Mouse (Mus musculus) liver, embryonic 11.5 days (tissue): ENCODE data around the gene Zfp870. TPM values are rescaled to one million over a fixed set of nuclear protein-coding genes. Genes with fewer than 3 reads are reported as not detected.

ENCODE experiments used
- ATAC-seq: fragments of 200-750 bp; cut with Nextera tagmentation; replicated peaks from 2 replicates; pipeline ENCODE4 v1.8.0; 2017; ENCODE audit warnings: moderate number of reproducible peaks, mild to moderate bottlenecking, moderate TSS enrichment, moderate library complexity; ENCODE audit not compliant: low FRiP score
- DNase-seq: peaks from one replicate; pipeline ENCODE4 v3.0.0-alpha.2; 2017; ENCODE audit warnings: low spot score
- H3K27ac ChIP-seq: fragments of 300-500 bp; sonication (generic); 2 replicates; pipeline ENCODE4 v1.5.1; 2014; ENCODE audit warnings: mild to moderate bottlenecking, low read depth, low read length, control low read depth
- H3K27me3 ChIP-seq: fragments of 300-500 bp; sonication (generic); replicated peaks from 2 replicates; pipeline ENCODE4 v1.6.1; 2014; ENCODE audit warnings: low read length, mixed read lengths; ENCODE audit not compliant: control insufficient read depth, insufficient read depth
- H3K36me3 ChIP-seq: fragments of 300-500 bp; sonication (generic); 2 replicates; pipeline ENCODE4 v1.6.1; 2014; ENCODE audit warnings: mild to moderate bottlenecking, low read length, moderate library complexity, mixed read lengths; ENCODE audit not compliant: control insufficient read depth, insufficient read depth
- H3K4me1 ChIP-seq: fragments of 300-500 bp; sonication (generic); replicated peaks from 2 replicates; pipeline ENCODE4 v1.6.1; 2014; ENCODE audit warnings: low read length, mixed read lengths; ENCODE audit not compliant: control insufficient read depth, insufficient read depth
- H3K4me2 ChIP-seq: fragments of 300-500 bp; sonication (generic); 2 replicates; pipeline ENCODE4 v1.6.1; 2014; ENCODE audit warnings: mild to moderate bottlenecking, control low read depth, moderate library complexity
- H3K4me3 ChIP-seq: fragments of 300-500 bp; sonication (generic); 2 replicates; pipeline ENCODE4 v1.5.1; 2014; ENCODE audit warnings: low read depth, low read length, control low read depth
- H3K9ac ChIP-seq: fragments of 300-500 bp; sonication (generic); 2 replicates; pipeline ENCODE4 v1.6.1; 2014; ENCODE audit warnings: low read depth, low read length, control low read depth
- H3K9me3 ChIP-seq: fragments of 300-500 bp; sonication (generic); 2 replicates; pipeline ENCODE4 v1.6.1; 2016; ENCODE audit warnings: low read length, inconsistent platforms, mixed read lengths; ENCODE audit not compliant: control insufficient read depth
- WGBS: fragments of 180-500 bp; shearing (Covaris S2); extraction: QIAGEN DNeasy Blood & Tissue Kit; methylation state at CpG from one replicate; pipeline ENCODE4 v1.1.7; 2014; 5-methylcytosine and 5-hydroxymethylcytosine counted together
- polyA plus RNA-seq: library from polyadenylated mRNA; unstranded; fragments of >200 nt; fragmentation: Nextera tagmentation; extraction: Ambion mirVana; gene quantifications from 2 replicates; pipeline ENCODE4 v1.2.1, GENCODE M21; 2014

The Zfp870 gene
- polyA plus RNA-seq, result 2.6 and 4.8 TPM in 2 replicates

DNA sequence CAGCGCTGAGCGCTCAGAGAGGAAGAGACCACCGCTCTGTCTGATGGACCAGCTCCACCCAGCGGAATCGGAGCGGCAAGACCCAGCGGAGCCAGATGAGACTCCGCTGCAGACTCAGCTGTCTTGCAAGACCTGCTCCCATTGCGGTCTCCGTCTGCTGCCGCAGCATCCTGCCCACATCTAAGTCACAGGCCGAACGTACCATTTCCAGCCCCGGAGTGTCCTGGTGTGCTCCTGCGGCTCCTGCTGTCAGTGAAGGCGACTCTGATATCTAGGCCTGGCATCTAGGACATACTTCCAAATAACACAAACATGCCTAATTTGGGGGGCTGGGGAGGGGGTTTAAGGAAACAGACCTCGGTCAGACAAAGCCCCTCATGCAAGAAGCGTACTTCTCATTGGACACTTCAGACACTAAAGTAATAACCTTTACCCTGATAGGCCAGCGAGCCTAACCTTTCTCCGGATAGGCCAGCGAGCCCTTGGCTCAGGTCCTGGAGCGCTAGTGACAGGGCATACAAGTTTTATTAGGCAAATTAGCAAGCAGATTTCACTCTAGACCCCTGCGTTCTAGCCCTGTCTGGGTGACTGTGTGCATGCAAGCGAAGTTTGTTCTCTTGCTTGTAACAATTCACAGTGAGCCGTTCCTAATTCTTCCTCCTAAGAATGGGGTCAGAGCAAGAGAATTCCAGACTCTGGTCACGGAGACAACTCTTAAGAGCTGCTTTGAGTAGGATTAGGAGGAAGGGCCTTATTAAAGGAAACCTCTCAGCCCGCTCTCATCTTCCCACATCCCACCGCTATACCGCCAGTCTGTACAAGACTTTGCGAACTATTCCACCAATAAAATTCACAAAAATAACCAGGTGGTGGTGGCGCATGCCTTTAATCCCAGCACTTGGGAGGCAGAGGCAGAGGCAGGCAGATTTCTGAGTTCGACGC lies at the start of gene Zfp870:
Zfp870 (minus strand) TSS at position 404 of the 942 bp plus-strand sequence.
- H3K36me3 ChIP-seq, result no peaks in the 10 kb centered on the region
- no peaks in the 10 kb centered on the region for H3K27me3 ChIP-seq
- H3K9me3 ChIP-seq, result no peaks in the 10 kb centered on the region
- peak within 1 kb of the TSS; percentile 83 for H3K4me2 ChIP-seq
- DNase-seq (peak; percentile 80), ATAC-seq (peak; percentile 96)
- WGBS, result 14% methylated on average over 33 of the region's 33 CpGs
- peaks cover 9% of the 10 kb centered on the region for H3K4me1 ChIP-seq
- H3K4me3 ChIP-seq, result peak within 1 kb of the TSS; percentile 85
- H3K27ac ChIP-seq, result peak within 1 kb of the TSS; percentile 43; the same call in 1 of the 2 replicates
- H3K9ac ChIP-seq, result peak within 1 kb of the TSS; percentile 86

DNA sequence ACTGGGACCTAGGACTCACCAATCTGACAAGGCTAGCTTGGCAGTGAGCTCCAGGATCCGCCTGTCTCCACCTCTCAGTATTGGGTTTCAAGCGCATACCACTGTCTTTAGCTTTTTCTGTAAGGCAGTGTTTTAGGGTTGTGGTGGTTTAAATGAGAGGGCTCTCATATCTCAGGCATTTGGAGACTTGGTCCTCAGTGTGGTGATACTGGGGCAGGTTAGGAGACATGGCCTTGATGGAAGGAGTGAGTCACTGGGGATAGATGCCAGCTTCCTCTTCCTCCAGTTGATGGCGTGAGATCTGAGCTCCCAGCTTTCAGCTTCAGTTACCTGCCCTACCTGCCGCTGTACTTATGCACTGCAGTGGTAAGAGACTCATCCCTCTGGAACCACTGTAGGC lies 48.4 kb upstream of the Zfp870 start:
- H3K27me3 ChIP-seq, result no peaks in the 10 kb centered on the region
- no peak overlapping the region for H3K27ac ChIP-seq
- no peak overlapping the region for H3K4me3 ChIP-seq
- ATAC-seq, result no peak
- no peaks in the 10 kb centered on the region for H3K9me3 ChIP-seq
- 77% methylated on average over 4 of the region's 4 CpGs for WGBS
- no peaks in the 10 kb centered on the region for H3K36me3 ChIP-seq
- no peak overlapping the region for H3K9ac ChIP-seq
- no peak overlapping the region for H3K4me2 ChIP-seq
- no peaks in the 10 kb centered on the region for H3K4me1 ChIP-seq
- no peak for DNase-seq

DNA sequence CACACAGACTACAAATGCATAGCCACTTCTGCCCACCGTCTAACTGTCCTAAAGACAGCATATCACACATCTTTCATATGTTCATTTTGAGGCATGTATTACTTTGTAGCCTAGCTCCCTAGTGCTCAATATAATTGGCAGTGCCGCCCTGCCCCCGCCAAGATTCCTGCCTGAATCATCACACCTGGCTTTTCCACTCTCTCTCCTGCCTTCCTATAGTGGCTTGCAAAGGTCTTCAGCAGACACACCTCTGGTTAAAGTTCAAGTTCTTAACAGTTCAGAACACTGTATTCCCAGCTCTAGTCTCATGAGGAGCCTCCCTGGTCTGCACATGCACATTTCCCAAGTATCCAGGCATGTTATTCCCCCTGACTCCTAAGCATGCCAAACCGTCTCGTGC lies 36.4 kb upstream of the Zfp870 start:
- no peaks in the 10 kb centered on the region for H3K36me3 ChIP-seq
- WGBS, result 81% methylated on average over 5 of the region's 5 CpGs

DNA sequence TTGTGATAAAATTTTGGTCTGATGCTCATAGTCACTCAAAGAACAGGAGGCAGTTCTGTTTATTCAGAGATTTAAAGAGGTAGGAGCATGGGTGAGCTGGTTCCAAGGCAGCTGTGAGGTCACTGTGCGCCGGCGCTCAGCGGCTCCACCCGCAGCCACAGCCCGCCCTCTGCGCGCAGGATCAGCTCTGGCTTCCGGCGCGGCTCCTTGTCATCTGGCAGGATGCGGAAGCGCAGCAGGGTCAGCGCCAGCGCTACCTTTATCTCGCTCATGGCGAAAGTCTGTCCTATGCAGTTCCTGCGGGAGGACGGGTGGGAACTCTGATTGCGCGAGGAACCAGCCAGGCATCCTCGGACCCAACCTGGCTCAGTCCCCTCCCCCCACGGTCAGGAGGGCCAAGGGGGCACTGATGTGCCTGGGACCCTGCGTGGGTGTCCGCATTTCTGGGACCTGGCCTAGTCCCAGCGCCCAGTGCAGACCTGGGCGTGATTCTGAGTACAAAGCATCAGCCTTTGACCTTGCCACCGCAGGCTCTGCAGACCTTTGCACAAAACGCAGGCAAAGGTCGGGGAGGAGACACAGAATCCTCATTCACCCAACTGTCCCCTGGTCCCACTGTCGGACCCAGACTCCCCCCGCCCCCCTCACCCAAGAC lies 33.3 kb upstream of the Zfp870 start:
- peak overlapping the region; percentile 77 for H3K4me2 ChIP-seq
- DNase-seq (peak; percentile 80), ATAC-seq (peak; percentile 86)
- H3K9me3 ChIP-seq, result no peaks in the 10 kb centered on the region
- no peaks in the 10 kb centered on the region for H3K27me3 ChIP-seq
- no peaks in the 10 kb centered on the region for H3K36me3 ChIP-seq
- peak overlapping the region; percentile 68 for H3K9ac ChIP-seq
- peak overlapping the region; percentile 57 for H3K4me3 ChIP-seq
- 13% methylated on average over 32 of the region's 32 CpGs for WGBS
- no peaks in the 10 kb centered on the region; the same call in 1 of the 2 replicates for H3K4me1 ChIP-seq
- 0 out of 2 replicates have a peak overlapping the region, but pooled peaks have one; percentile 30 for H3K27ac ChIP-seq

More for the DNA sequence above, 36.4 kb upstream of the Zfp870 start:
- H3K9ac ChIP-seq, result no peak overlapping the region
- ATAC-seq, result no peak
- no peak for DNase-seq
- no peak overlapping the region for H3K27ac ChIP-seq
- H3K9me3 ChIP-seq, result no peaks in the 10 kb centered on the region
- no peaks in the 10 kb centered on the region; the same call in 1 of the 2 replicates for H3K4me1 ChIP-seq
- no peaks in the 10 kb centered on the region for H3K27me3 ChIP-seq
- H3K4me2 ChIP-seq, result no peak overlapping the region
- H3K4me3 ChIP-seq, result no peak overlapping the region

DNA sequence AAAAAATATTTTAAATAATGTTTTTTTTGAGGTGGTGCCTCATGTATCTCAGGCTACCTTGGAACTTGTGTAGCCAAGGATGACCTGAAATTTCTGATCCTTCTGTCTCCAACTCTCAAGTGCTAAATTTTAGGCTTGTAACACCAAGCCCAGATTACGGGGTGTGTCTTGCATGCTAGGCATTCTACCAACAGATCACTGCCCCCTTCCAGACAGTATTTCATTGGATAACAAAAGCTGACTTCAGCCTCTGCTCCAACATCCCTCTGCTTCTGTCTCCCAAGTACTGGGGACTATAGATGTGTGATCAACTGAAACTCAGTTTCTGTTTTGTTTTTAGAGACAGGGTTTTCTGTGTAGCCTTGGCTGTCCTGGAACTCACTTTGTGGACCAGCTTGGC lies 32.2 kb upstream of the Zfp870 start:
- no peak overlapping the region for H3K9ac ChIP-seq
- no peak overlapping the region for H3K4me3 ChIP-seq
- WGBS, result 88% methylated on average over 1 of the region's 1 CpGs
- no peak overlapping the region for H3K27ac ChIP-seq
- H3K36me3 ChIP-seq, result no peaks in the 10 kb centered on the region
- H3K4me2 ChIP-seq, result no peak overlapping the region
- no peaks in the 10 kb centered on the region for H3K9me3 ChIP-seq
- DNase-seq (no peak), ATAC-seq (no peak)
- no peaks in the 10 kb centered on the region; the same call in 1 of the 2 replicates for H3K4me1 ChIP-seq
- no peaks in the 10 kb centered on the region for H3K27me3 ChIP-seq

DNA sequence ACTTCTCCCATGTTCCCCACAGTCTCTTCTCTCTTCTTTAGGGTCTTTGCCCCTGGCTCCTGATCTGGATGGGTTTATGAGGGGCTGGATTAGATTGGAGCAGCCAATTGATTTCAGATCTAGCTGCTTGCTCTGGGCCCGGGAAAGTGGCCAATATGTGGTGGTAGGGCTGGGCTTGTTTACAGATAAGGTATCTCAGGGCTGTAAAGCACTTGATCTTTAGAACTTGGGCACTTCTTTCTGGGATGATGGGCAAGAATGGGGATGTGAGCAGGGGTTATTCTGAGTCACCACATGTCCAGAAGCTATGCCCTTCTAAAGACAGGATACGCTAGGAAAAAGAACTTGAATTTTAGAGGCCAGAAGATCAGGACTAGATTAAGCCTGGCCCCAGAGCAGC lies 27.7 kb upstream of the Zfp870 start:
- ATAC-seq (no peak), DNase-seq (no peak)
- Histone ChIP-seq H3K9me3 (no peaks in the 10 kb centered on the region), H3K36me3 (no peaks in the 10 kb centered on the region), H3K4me2 (no peak overlapping the region), H3K27ac (no peak overlapping the region), H3K27me3 (0 out of 2 replicates have a peak, but pooled peaks cover 2% of the 10 kb centered on the region), H3K9ac (no peak overlapping the region), H3K4me3 (no peak overlapping the region), H3K4me1 (no peaks in the 10 kb centered on the region)
- 56% methylated on average over 2 of the region's 2 CpGs for WGBS

DNA sequence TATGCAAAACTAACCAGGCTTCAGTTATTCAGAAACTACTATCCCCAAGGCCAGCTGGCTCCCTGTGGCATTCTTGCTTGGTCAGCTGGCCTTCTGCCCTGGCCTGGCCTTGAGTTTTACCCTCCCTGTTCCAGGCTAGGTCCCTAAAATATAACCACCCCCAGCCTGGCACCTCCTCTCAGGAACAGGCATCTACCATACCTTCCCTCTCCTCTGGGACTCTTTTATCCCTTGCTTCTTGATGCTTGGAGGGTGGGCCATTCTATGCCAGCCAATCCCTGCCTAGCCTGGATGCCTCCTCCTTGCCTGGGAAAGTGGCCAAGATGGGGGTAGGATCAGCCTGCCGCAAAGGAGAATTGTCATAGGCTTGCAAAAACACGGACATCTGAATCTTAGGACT lies 25.7 kb upstream of the Zfp870 start, which contains the start of gene Cyp4f14:
Cyp4f14 (minus strand) TSS at position 212 of the 400 bp plus-strand sequence.
- Histone ChIP-seq H3K9ac (no peak within 1 kb of the TSS), H3K4me3 (no peak within 1 kb of the TSS), H3K36me3 (no peaks in the 10 kb centered on the region), H3K27ac (no peak within 1 kb of the TSS), H3K27me3 (0 out of 2 replicates have a peak, but pooled peaks cover 2% of the 10 kb centered on the region), H3K4me1 (no peaks in the 10 kb centered on the region), H3K9me3 (no peaks in the 10 kb centered on the region), H3K4me2 (no peak within 1 kb of the TSS)
- DNase-seq (no peak), ATAC-seq (no peak)
- WGBS, result 76% methylated on average over 2 of the region's 2 CpGs

DNA sequence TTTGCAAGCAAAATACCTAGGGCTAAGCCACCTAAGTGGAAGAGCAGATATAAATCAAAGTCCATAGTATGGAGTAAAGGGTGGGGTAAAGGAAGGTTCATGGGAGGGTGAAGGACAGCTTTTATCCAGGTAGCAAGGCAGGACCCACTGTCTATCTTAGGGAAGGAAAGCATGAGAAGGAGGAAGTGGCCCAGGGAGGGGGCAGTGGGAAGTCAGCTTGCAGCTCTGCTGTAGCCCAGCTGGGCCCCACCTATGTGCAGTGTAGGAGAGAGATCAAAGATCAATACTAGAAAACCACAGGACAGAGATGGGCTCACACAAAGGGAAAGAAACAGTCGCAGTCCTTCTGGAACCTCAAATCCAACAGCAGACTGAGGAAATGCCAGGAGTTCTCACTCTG lies 24.6 kb upstream of the Zfp870 start:
- ATAC-seq, result no peak
- H3K4me2 ChIP-seq, result no peak overlapping the region
- DNase-seq, result no peak
- no peaks in the 10 kb centered on the region for H3K9me3 ChIP-seq
- H3K9ac ChIP-seq, result no peak overlapping the region
- WGBS, result 43% methylated on average over 1 of the region's 1 CpGs
- H3K27me3 ChIP-seq, result 0 out of 2 replicates have a peak, but pooled peaks cover 2% of the 10 kb centered on the region
- H3K27ac ChIP-seq, result no peak overlapping the region
- H3K4me3 ChIP-seq, result no peak overlapping the region
- H3K36me3 ChIP-seq, result no peaks in the 10 kb centered on the region
- no peaks in the 10 kb centered on the region for H3K4me1 ChIP-seq
